Mouse (Mus musculus): ENCODE results near the gene Eif2d. TPM values are rescaled to one million over a fixed set of nuclear protein-coding genes. Genes with fewer than 3 reads are reported as not detected.
A peak's percentile ranks its signal among the peaks of the same experiment; 100 is the strongest.

Eif2d gene
- polyA plus RNA-seq, 1 experiment from 2014 or later, result 58.0 TPM

DNA sequence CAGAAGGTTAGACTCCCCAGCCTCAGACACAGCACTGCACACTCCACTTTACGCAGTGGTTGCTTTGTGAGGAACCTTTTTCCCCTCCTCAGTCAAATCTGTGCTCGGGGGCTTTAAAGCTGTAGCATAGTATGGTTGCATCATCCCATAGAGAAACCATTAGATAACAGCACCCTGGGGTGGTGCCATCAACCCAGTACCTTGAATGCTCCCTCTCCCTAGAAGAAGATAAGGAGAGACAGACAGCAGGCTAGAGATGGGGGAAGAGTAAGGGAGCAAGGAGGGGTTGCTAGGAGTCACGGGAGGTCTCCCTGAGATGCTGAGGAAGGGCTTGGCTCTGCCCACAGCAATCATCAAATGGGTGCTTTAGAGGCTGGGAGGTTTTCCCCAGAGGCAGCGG is 48.4 kb downstream of the Eif2d start:
- Histone ChIP-seq H3K36me3 (ENCODE audit: control insufficient read depth, insufficient read depth, low read length) (no peaks in the 10 kb centered on the region), H3K9me3 (ENCODE audit: control insufficient read depth, low read length) (no peaks in the 10 kb centered on the region), H3K27ac (ENCODE audit: low read length) (no peak overlapping the region), H3K27me3 (replicated peaks; ENCODE audit: control insufficient read depth, insufficient read depth, low read length) (no peaks in the 10 kb centered on the region), H3K4me2 (ENCODE audit: low read depth, low read length) (no peak overlapping the region), H3K4me3 (ENCODE audit: low read length) (no peak overlapping the region), H3K9ac (ENCODE audit: low read depth, low read length) (no peak overlapping the region), H3K4me1 (ENCODE audit: control insufficient read depth, insufficient read depth, low read length) (peaks cover 6% of the 10 kb centered on the region; the same call in 1 of the 2 replicates)
- ATAC-seq, result no peak
- 86% methylated on average over 4 of the region's 4 CpGs for WGBS

DNA sequence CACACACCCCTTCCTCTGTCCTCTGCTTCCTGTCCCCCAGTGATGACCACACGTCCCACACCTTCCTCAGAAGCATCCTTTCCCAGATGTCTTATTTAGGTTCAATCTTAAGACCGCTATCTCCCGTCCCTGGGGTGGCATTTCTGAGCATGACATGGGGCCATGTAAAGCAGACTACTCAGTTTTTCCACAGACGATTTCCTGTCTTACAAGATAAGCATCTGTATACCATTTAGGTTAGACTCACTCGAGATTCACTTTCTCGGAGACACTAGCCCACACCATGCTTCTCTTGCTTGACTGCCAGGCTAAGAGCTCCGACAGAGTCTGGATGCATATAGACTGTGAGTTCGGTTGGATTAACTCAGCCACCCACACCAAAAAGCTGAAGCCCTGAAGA is 51.5 kb downstream of the Eif2d start:
- Histone ChIP-seq H3K4me2 (ENCODE audit: low read depth, low read length) (no peak overlapping the region), H3K4me1 (ENCODE audit: control insufficient read depth, insufficient read depth, low read length) (peaks cover 5% of the 10 kb centered on the region; the same call in 1 of the 2 replicates), H3K27me3 (replicated peaks; ENCODE audit: control insufficient read depth, insufficient read depth, low read length) (no peaks in the 10 kb centered on the region), H3K36me3 (ENCODE audit: control insufficient read depth, insufficient read depth, low read length) (no peaks in the 10 kb centered on the region), H3K9ac (ENCODE audit: low read depth, low read length) (no peak overlapping the region), H3K4me3 (ENCODE audit: low read length) (no peak overlapping the region), H3K9me3 (ENCODE audit: control insufficient read depth, low read length) (no peaks in the 10 kb centered on the region), H3K27ac (ENCODE audit: low read length) (no peak overlapping the region)
- 70% methylated on average over 8 of the region's 8 CpGs for WGBS
- ATAC-seq, result no peak

DNA sequence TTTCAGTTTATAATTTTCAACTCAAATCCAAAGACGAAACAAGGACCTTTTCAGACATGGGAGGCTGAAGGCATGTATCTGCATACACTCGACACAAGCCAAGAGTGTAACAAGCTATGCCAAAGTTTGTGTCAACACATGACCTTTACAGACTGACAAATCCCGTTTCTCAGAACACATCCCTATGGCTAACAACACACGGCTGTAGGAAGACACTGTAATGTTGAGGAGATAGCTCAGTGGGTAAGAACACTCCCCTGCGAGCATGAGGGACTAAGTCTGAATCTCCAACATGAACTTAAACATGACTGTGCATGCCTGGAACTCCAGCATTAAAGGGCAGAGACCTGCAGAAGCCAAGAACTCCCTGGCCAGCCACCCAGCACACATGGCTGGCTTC is 53.4 kb downstream of the Eif2d start:
- no peaks in the 10 kb centered on the region for H3K4me1 ChIP-seq (ENCODE audit: control insufficient read depth, insufficient read depth, low read length)
- no peak overlapping the region for H3K4me2 ChIP-seq (ENCODE audit: low read depth, low read length)
- no peak overlapping the region for H3K27ac ChIP-seq (ENCODE audit: low read length)
- no peak for ATAC-seq
- H3K9ac ChIP-seq (ENCODE audit: low read depth, low read length), result no peak overlapping the region
- no peaks in the 10 kb centered on the region for H3K9me3 ChIP-seq (ENCODE audit: control insufficient read depth, low read length)
- no peaks in the 10 kb centered on the region for H3K36me3 ChIP-seq (ENCODE audit: control insufficient read depth, insufficient read depth, low read length)
- 77% methylated on average over 5 of the region's 5 CpGs for WGBS
- no peak overlapping the region for H3K4me3 ChIP-seq (ENCODE audit: low read length)
- H3K27me3 ChIP-seq (replicated peaks; ENCODE audit: control insufficient read depth, insufficient read depth, low read length), result no peaks in the 10 kb centered on the region

DNA sequence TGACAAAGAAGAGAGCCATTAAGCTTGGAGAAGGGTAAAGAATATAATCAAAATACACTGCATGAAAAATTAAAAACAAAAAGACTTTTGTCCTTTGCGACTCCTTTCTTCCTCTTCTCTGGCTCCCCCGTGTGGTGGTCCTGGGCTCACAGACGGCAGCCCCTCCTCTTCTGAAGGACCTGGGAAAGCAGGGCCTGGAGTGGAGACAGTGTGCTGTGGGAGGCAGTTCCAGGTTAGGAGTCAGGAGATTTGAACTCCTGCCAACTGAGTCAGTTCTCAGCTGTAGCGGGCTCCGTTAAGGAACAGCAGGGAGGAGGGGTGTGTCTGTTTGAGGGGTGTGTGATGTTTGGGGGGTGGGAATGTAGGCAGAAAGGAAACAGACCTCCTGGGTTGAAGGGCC is 54.5 kb downstream of the Eif2d start:
- Histone ChIP-seq H3K4me1 (ENCODE audit: control insufficient read depth, insufficient read depth, low read length) (no peaks in the 10 kb centered on the region), H3K4me3 (ENCODE audit: low read length) (no peak overlapping the region), H3K9ac (ENCODE audit: low read depth, low read length) (no peak overlapping the region), H3K36me3 (ENCODE audit: control insufficient read depth, insufficient read depth, low read length) (no peaks in the 10 kb centered on the region), H3K4me2 (ENCODE audit: low read depth, low read length) (no peak overlapping the region), H3K27ac (ENCODE audit: low read length) (no peak overlapping the region), H3K9me3 (ENCODE audit: control insufficient read depth, low read length) (no peaks in the 10 kb centered on the region), H3K27me3 (replicated peaks; ENCODE audit: control insufficient read depth, insufficient read depth, low read length) (no peaks in the 10 kb centered on the region)
- ATAC-seq, result peak; percentile 64
- WGBS, result 8% methylated on average over 5 of the region's 5 CpGs

DNA sequence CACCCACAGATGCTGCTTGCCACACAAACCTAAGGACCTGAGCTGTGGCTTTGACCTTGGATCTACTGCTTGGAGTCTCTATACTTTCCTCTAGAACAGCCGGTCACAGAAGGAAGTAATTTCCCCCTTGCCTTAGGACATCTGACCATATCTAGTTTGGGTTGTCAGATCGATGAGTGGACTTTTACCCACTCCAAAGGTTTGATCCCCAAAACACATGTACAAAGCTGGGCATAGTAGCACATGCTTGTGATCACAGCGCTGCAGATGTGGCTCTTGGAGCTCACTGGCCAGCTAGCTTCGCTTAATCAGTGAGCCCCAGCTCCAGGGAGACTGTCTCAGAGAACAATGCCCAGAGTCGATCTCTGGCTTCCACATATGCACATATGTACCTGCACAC is 55.1 kb downstream of the Eif2d start:
- no peak overlapping the region for H3K4me3 ChIP-seq (ENCODE audit: low read length)
- ATAC-seq, result no peak
- H3K36me3 ChIP-seq (ENCODE audit: control insufficient read depth, insufficient read depth, low read length), result no peaks in the 10 kb centered on the region
- no peak overlapping the region for H3K27ac ChIP-seq (ENCODE audit: low read length)
- WGBS, result 89% methylated on average over 5 of the region's 5 CpGs
- peaks cover 4% of the 10 kb centered on the region; the same call in 1 of the 2 replicates for H3K4me1 ChIP-seq (ENCODE audit: control insufficient read depth, insufficient read depth, low read length)
- H3K9me3 ChIP-seq (ENCODE audit: control insufficient read depth, low read length), result no peaks in the 10 kb centered on the region
- H3K9ac ChIP-seq (ENCODE audit: low read depth, low read length), result no peak overlapping the region
- no peak overlapping the region for H3K4me2 ChIP-seq (ENCODE audit: low read depth, low read length)
- no peaks in the 10 kb centered on the region for H3K27me3 ChIP-seq (replicated peaks; ENCODE audit: control insufficient read depth, insufficient read depth, low read length)

DNA sequence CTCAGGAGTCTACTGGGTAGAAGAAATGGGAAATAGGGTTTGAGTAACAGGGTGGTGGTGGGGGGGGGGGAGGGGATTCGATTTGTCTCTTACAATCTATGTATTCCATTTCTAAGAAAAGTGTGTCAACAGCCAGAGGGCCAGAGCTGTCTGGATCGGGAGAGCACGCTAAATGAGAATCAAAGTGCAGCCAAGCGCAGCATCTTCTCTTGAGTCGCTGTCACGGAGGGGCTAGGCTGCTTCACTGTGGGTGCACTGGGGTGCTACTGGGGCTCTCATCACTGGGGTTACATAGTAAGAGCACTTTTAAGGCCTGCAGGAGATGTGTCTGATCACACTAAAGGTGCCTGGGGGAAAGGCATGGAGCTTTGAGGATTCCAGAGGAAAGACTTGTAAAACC is 55.8 kb downstream of the Eif2d start:
- Histone ChIP-seq H3K4me1 (ENCODE audit: control insufficient read depth, insufficient read depth, low read length) (peaks cover 6% of the 10 kb centered on the region; the same call in 1 of the 2 replicates), H3K4me2 (ENCODE audit: low read depth, low read length) (no peak overlapping the region), H3K27me3 (replicated peaks; ENCODE audit: control insufficient read depth, insufficient read depth, low read length) (no peaks in the 10 kb centered on the region), H3K9ac (ENCODE audit: low read depth, low read length) (no peak overlapping the region), H3K36me3 (ENCODE audit: control insufficient read depth, insufficient read depth, low read length) (no peaks in the 10 kb centered on the region), H3K27ac (ENCODE audit: low read length) (no peak overlapping the region), H3K9me3 (ENCODE audit: control insufficient read depth, low read length) (no peaks in the 10 kb centered on the region), H3K4me3 (ENCODE audit: low read length) (no peak overlapping the region)
- 87% methylated on average over 6 of the region's 6 CpGs for WGBS
- ATAC-seq, result no peak

DNA sequence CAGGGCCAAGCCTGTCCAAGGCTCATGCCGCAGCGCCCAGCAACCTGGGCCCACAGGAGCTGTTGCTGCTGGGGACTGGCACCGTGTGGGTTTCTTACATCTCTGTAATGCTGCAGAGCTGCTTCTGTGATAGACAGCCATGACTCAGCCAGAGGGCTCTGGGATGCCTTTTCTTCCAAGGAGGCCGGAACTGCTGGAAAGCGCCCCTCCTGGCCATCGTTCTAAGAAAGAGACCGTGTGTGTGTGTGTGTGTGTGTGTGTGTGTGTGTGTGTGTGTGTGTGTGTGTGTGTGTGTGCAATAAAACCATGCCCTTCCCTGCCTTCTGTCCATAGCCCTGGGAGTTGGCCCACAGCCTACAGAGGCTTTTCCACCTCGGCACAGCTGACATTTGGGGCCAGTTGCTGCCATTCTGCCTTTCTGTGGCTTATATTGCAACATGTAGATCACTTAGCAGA is 57.0 kb downstream of the Eif2d start:
- Histone ChIP-seq H3K9me3 (ENCODE audit: control insufficient read depth, low read length) (no peaks in the 10 kb centered on the region), H3K27ac (ENCODE audit: low read length) (no peak overlapping the region), H3K27me3 (replicated peaks; ENCODE audit: control insufficient read depth, insufficient read depth, low read length) (no peaks in the 10 kb centered on the region), H3K4me2 (ENCODE audit: low read depth, low read length) (no peak overlapping the region), H3K36me3 (ENCODE audit: control insufficient read depth, insufficient read depth, low read length) (no peaks in the 10 kb centered on the region), H3K4me3 (ENCODE audit: low read length) (no peak overlapping the region), H3K4me1 (ENCODE audit: control insufficient read depth, insufficient read depth, low read length) (peaks cover 13% of the 10 kb centered on the region; the same call in 1 of the 2 replicates), H3K9ac (ENCODE audit: low read depth, low read length) (no peak overlapping the region)
- 60% methylated on average over 8 of the region's 8 CpGs for WGBS
- no peak for ATAC-seq

DNA sequence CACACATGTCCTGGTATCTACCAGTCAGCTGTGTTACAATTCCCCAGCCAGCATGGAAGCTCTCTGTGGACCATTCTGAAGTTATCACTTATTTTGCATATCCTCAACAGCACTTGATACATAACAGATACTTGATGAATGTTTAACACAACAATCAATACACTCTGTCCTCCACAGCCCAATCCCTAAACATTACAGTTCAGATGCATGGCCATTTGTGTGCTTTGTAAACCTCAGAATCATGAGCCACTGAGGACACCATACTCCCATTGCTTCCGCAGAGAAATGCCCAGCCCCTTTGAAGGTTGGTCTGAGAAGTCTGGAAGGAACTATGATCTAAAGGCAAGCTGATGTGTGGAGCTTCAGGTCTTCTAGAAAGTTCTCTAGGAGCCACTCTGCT is 58.7 kb downstream of the Eif2d start:
- H3K4me3 ChIP-seq (ENCODE audit: low read length), result no peak overlapping the region
- peaks cover 13% of the 10 kb centered on the region; the same call in 1 of the 2 replicates for H3K4me1 ChIP-seq (ENCODE audit: control insufficient read depth, insufficient read depth, low read length)
- H3K9ac ChIP-seq (ENCODE audit: low read depth, low read length), result no peak overlapping the region
- no peaks in the 10 kb centered on the region for H3K9me3 ChIP-seq (ENCODE audit: control insufficient read depth, low read length)
- 89% methylated on average over 1 of the region's 1 CpGs for WGBS
- no peak for ATAC-seq
- H3K4me2 ChIP-seq (ENCODE audit: low read depth, low read length), result no peak overlapping the region
- no peak overlapping the region for H3K27ac ChIP-seq (ENCODE audit: low read length)
- H3K27me3 ChIP-seq (replicated peaks; ENCODE audit: control insufficient read depth, insufficient read depth, low read length), result no peaks in the 10 kb centered on the region
- H3K36me3 ChIP-seq (ENCODE audit: control insufficient read depth, insufficient read depth, low read length), result no peaks in the 10 kb centered on the region

DNA sequence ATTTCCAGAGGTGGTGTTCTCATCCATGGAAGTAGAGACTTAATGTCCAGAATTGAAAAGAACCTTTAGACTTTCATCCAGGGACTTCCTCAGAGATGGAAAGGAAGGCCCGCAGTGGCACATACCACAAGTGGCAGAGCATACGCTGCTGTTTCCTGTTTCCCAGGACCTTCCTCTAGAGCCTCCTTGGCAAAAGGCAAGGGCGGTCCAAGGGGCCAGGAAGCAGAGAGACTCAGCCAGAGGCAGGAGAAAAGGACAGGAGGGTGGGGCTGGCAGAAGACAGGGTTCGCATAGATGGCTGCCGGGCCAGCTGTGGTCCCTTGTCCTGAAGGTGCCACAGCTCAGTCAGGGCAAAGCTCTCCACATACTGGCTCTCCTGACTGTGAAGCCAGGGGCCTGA is 60.0 kb downstream of the Eif2d start:
- Histone ChIP-seq H3K4me3 (ENCODE audit: low read length) (no peak overlapping the region), H3K9me3 (ENCODE audit: control insufficient read depth, low read length) (no peaks in the 10 kb centered on the region), H3K4me2 (ENCODE audit: low read depth, low read length) (no peak overlapping the region), H3K4me1 (ENCODE audit: control insufficient read depth, insufficient read depth, low read length) (peaks cover 13% of the 10 kb centered on the region; the same call in 1 of the 2 replicates), H3K9ac (ENCODE audit: low read depth, low read length) (no peak overlapping the region), H3K27me3 (replicated peaks; ENCODE audit: control insufficient read depth, insufficient read depth, low read length) (no peaks in the 10 kb centered on the region), H3K36me3 (ENCODE audit: control insufficient read depth, insufficient read depth, low read length) (no peaks in the 10 kb centered on the region), H3K27ac (ENCODE audit: low read length) (no peak overlapping the region)
- 50% methylated on average over 5 of the region's 5 CpGs for WGBS
- ATAC-seq, result no peak

DNA sequence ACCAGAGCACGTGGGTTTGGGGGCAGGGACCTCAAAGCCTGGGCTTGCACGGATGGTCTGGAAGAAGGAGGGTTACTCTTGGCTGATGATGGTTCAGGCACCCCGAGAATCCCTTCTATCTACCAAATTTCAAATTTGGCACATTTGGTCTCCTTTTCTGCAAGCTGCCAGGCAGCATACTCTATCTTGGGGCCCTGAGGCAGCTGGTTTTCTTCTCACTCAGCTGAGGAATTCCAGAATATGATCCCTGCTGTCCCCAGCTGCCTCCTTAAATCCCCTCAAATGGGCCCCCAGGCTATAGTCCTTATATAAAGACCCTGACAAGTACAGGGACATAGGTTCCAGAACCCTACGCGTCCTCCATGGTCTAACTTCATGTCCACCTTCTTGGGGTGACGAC is 60.4 kb downstream of the Eif2d start:
- Histone ChIP-seq H3K27me3 (replicated peaks; ENCODE audit: control insufficient read depth, insufficient read depth, low read length) (no peaks in the 10 kb centered on the region), H3K27ac (ENCODE audit: low read length) (no peak overlapping the region), H3K4me2 (ENCODE audit: low read depth, low read length) (no peak overlapping the region), H3K36me3 (ENCODE audit: control insufficient read depth, insufficient read depth, low read length) (no peaks in the 10 kb centered on the region), H3K4me1 (ENCODE audit: control insufficient read depth, insufficient read depth, low read length) (peaks cover 13% of the 10 kb centered on the region; the same call in 1 of the 2 replicates), H3K4me3 (ENCODE audit: low read length) (no peak overlapping the region), H3K9ac (ENCODE audit: low read depth, low read length) (no peak overlapping the region), H3K9me3 (ENCODE audit: control insufficient read depth, low read length) (no peaks in the 10 kb centered on the region)
- ATAC-seq, result no peak
- 67% methylated on average over 6 of the region's 6 CpGs for WGBS
